Mouse (Mus musculus) lung, embryonic 15.5 days (tissue): ENCODE measurements at regions not wholly inside any gene's neighbourhood (a gene's known extent, or its start where the extent isn't known, plus 50 kb on each side); places are given as distances from the start of the nearest gene placed in this dataset.

ENCODE experiments used
- ATAC-seq: fragments of 200-750 bp; cut with Nextera tagmentation; 2 replicates; pipeline ENCODE4 v1.8.0; 2017; ENCODE audit warnings: moderate number of reproducible peaks, borderline replicate concordance; ENCODE audit not compliant: low FRiP score, low TSS enrichment; ENCODE audit errors: extremely low read depth
- H3K27ac ChIP-seq: fragments of 300-500 bp; sonication (generic); 2 replicates; pipeline ENCODE4 v1.5.1; 2015; ENCODE audit warnings: moderate library complexity, mild to moderate bottlenecking, inconsistent platforms
- H3K27me3 ChIP-seq: fragments of 300-500 bp; sonication (generic); 2 replicates; pipeline ENCODE4 v1.6.1; 2015; ENCODE audit warnings: inconsistent platforms
- H3K36me3 ChIP-seq: fragments of 300-500 bp; sonication (generic); 2 replicates; pipeline ENCODE4 v1.6.1; 2015; ENCODE audit warnings: inconsistent platforms
- H3K4me1 ChIP-seq: fragments of 300-500 bp; sonication (generic); 2 replicates; pipeline ENCODE4 v1.6.1; 2015; ENCODE audit warnings: inconsistent platforms
- H3K4me2 ChIP-seq: fragments of 300-500 bp; sonication (generic); 2 replicates; pipeline ENCODE4 v1.6.1; 2015; ENCODE audit warnings: inconsistent platforms, mild to moderate bottlenecking, moderate library complexity
- H3K4me3 ChIP-seq: fragments of 300-500 bp; sonication (generic); 2 replicates; pipeline ENCODE4 v1.5.1; 2015; ENCODE audit warnings: mild to moderate bottlenecking, inconsistent platforms
- H3K9ac ChIP-seq: fragments of 300-500 bp; sonication (generic); 2 replicates; pipeline ENCODE4 v1.6.1; 2015; ENCODE audit warnings: inconsistent platforms
- H3K9me3 ChIP-seq: fragments of 300-500 bp; sonication (generic); 2 replicates; pipeline ENCODE4 v1.6.1; 2016; ENCODE audit warnings: inconsistent platforms
- WGBS: fragments of 180-500 bp; shearing (Covaris S2); methylation state at CpG from one replicate; pipeline ENCODE4 v1.1.7; 2015; 5-methylcytosine and 5-hydroxymethylcytosine counted together

- Histone ChIP-seq H3K27me3 (no peaks in the 10 kb centered on the region), H3K4me2 (no peak overlapping the region), H3K27ac (no peak overlapping the region), H3K4me1 (peaks cover 11% of the 10 kb centered on the region), H3K9ac (no peak overlapping the region), H3K9me3 (no peaks in the 10 kb centered on the region), H3K36me3 (no peaks in the 10 kb centered on the region), H3K4me3 (no peak overlapping the region)
- ATAC-seq: no peak
- WGBS: 81% methylated on average over 4 of the region's 4 CpGs
Measured at GRCm38 (mm10) chr15:67048621-67049020, 547.9 kb upstream of the Lrrc6 start.

- H3K27ac ChIP-seq: no peak overlapping the region
- peaks cover 11% of the 10 kb centered on the region for H3K4me1 ChIP-seq
- ATAC-seq: no peak
Measured at GRCm38 (mm10) chr15:67048148-67048547, 547.4 kb upstream of the Lrrc6 start.

GRCm38 (mm10) chr15:67045920-67046804, 545.5 kb upstream of the Lrrc6 start:
- H3K9ac ChIP-seq: no peak overlapping the region
- no peaks in the 10 kb centered on the region for H3K36me3 ChIP-seq
- H3K4me3 ChIP-seq: no peak overlapping the region
- no peak overlapping the region for H3K27ac ChIP-seq
- ATAC-seq: no peak
- H3K4me1 ChIP-seq: peaks cover 11% of the 10 kb centered on the region
- 53% methylated on average over 11 of the region's 12 CpGs for WGBS
- H3K27me3 ChIP-seq: no peaks in the 10 kb centered on the region
- no peaks in the 10 kb centered on the region for H3K9me3 ChIP-seq
- no peak overlapping the region for H3K4me2 ChIP-seq

More at GRCm38 (mm10) chr15:67048148-67048547, 547.4 kb upstream of the Lrrc6 start:
- no peak overlapping the region for H3K4me2 ChIP-seq
- no peaks in the 10 kb centered on the region for H3K27me3 ChIP-seq
- H3K36me3 ChIP-seq: no peaks in the 10 kb centered on the region
- no peak overlapping the region for H3K9ac ChIP-seq
- H3K4me3 ChIP-seq: no peak overlapping the region
- 91% methylated on average over 5 of the region's 5 CpGs for WGBS
- H3K9me3 ChIP-seq: no peaks in the 10 kb centered on the region

GRCm38 (mm10) chr15:67045329-67045728, 544.6 kb upstream of the Lrrc6 start:
- H3K4me1 ChIP-seq: peaks cover 15% of the 10 kb centered on the region
- H3K36me3 ChIP-seq: no peaks in the 10 kb centered on the region
- H3K4me2 ChIP-seq: no peak overlapping the region
- H3K4me3 ChIP-seq: no peak overlapping the region
- no peaks in the 10 kb centered on the region for H3K9me3 ChIP-seq
- H3K27me3 ChIP-seq: no peaks in the 10 kb centered on the region
- no peak overlapping the region for H3K9ac ChIP-seq
- WGBS: 20% methylated on average over 3 of the region's 3 CpGs
- ATAC-seq: no peak
- H3K27ac ChIP-seq: no peak overlapping the region

- 75% methylated on average over 4 of the region's 4 CpGs for WGBS
Measured at GRCm38 (mm10) chr15:67044806-67045205, 544.1 kb upstream of the Lrrc6 start.

GRCm38 (mm10) chr15:67042131-67042530, 541.4 kb upstream of the Lrrc6 start:
- no peak overlapping the region for H3K27ac ChIP-seq
- H3K9me3 ChIP-seq: no peaks in the 10 kb centered on the region
- no peak overlapping the region for H3K9ac ChIP-seq
- H3K36me3 ChIP-seq: no peaks in the 10 kb centered on the region
- H3K4me2 ChIP-seq: no peak overlapping the region
- no peaks in the 10 kb centered on the region for H3K27me3 ChIP-seq
- H3K4me1 ChIP-seq: peaks cover 25% of the 10 kb centered on the region
- WGBS: 76% methylated on average over 2 of the region's 2 CpGs
- no peak for ATAC-seq
- H3K4me3 ChIP-seq: no peak overlapping the region

More at GRCm38 (mm10) chr15:67044806-67045205, 544.1 kb upstream of the Lrrc6 start:
- Histone ChIP-seq H3K27me3 (no peaks in the 10 kb centered on the region), H3K4me2 (no peak overlapping the region), H3K9ac (no peak overlapping the region), H3K4me3 (no peak overlapping the region), H3K9me3 (no peaks in the 10 kb centered on the region), H3K27ac (no peak overlapping the region), H3K4me1 (peaks cover 19% of the 10 kb centered on the region), H3K36me3 (no peaks in the 10 kb centered on the region)
- ATAC-seq: no peak

GRCm38 (mm10) chr15:67040229-67040628, 539.5 kb upstream of the Lrrc6 start:
- H3K9me3 ChIP-seq: no peaks in the 10 kb centered on the region
- H3K36me3 ChIP-seq: no peaks in the 10 kb centered on the region
- H3K27ac ChIP-seq: no peak overlapping the region
- peak overlapping the region; percentile 72 for H3K4me2 ChIP-seq
- H3K4me1 ChIP-seq: peaks cover 16% of the 10 kb centered on the region
- WGBS: 27% methylated on average over 12 of the region's 12 CpGs
- H3K4me3 ChIP-seq: peak overlapping the region; percentile 47
- no peak for ATAC-seq
- H3K27me3 ChIP-seq: no peaks in the 10 kb centered on the region
- no peak overlapping the region for H3K9ac ChIP-seq

GRCm38 (mm10) chr15:67039421-67039907, 538.8 kb upstream of the Lrrc6 start:
- Histone ChIP-seq H3K9ac (peak overlapping the region; percentile 43), H3K27me3 (no peaks in the 10 kb centered on the region), H3K4me3 (peak overlapping the region; percentile 47), H3K9me3 (no peaks in the 10 kb centered on the region), H3K4me2 (peak overlapping the region; percentile 72), H3K36me3 (no peaks in the 10 kb centered on the region), H3K4me1 (peaks cover 14% of the 10 kb centered on the region; the same call in 1 of the 2 replicates), H3K27ac (peak overlapping the region; percentile 38)
- peak; percentile 90 for ATAC-seq
- WGBS: 2% methylated on average over 16 of the region's 16 CpGs

- no peaks in the 10 kb centered on the region for H3K27me3 ChIP-seq
- peaks cover 14% of the 10 kb centered on the region; the same call in 1 of the 2 replicates for H3K4me1 ChIP-seq
- no peak for ATAC-seq
- no peaks in the 10 kb centered on the region for H3K36me3 ChIP-seq
- H3K4me3 ChIP-seq: no peak overlapping the region
- H3K4me2 ChIP-seq: no peak overlapping the region
- no peak overlapping the region for H3K9ac ChIP-seq
- no peak overlapping the region for H3K27ac ChIP-seq
- H3K9me3 ChIP-seq: no peaks in the 10 kb centered on the region
- 58% methylated on average over 4 of the region's 4 CpGs for WGBS
Measured at GRCm38 (mm10) chr15:67037647-67038046, 536.9 kb upstream of the Lrrc6 start.

- H3K4me1 ChIP-seq: peaks cover 14% of the 10 kb centered on the region; the same call in 1 of the 2 replicates
- ATAC-seq: no peak
- no peak overlapping the region for H3K4me2 ChIP-seq
- H3K36me3 ChIP-seq: no peaks in the 10 kb centered on the region
- H3K27me3 ChIP-seq: no peaks in the 10 kb centered on the region
- H3K9ac ChIP-seq: no peak overlapping the region
- 59% methylated on average over 2 of the region's 2 CpGs for WGBS
- H3K27ac ChIP-seq: no peak overlapping the region
- H3K4me3 ChIP-seq: no peak overlapping the region
- no peaks in the 10 kb centered on the region for H3K9me3 ChIP-seq
Measured at GRCm38 (mm10) chr15:67036341-67036740, 535.6 kb upstream of the Lrrc6 start.

- no peak overlapping the region for H3K9ac ChIP-seq
- no peak overlapping the region for H3K27ac ChIP-seq
- 75% methylated on average over 2 of the region's 2 CpGs for WGBS
- no peaks in the 10 kb centered on the region for H3K36me3 ChIP-seq
- no peak for ATAC-seq
- H3K4me1 ChIP-seq: no peaks in the 10 kb centered on the region
- H3K27me3 ChIP-seq: no peaks in the 10 kb centered on the region
- H3K4me3 ChIP-seq: no peak overlapping the region
- no peak overlapping the region for H3K4me2 ChIP-seq
- H3K9me3 ChIP-seq: no peaks in the 10 kb centered on the region
Measured at GRCm38 (mm10) chr15:67033936-67034335, 533.2 kb upstream of the Lrrc6 start.

GRCm38 (mm10) chr15:67031866-67032526, 531.3 kb upstream of the Lrrc6 start:
- ATAC-seq: no peak
- 84% methylated on average over 11 of the region's 11 CpGs for WGBS
- H3K9ac ChIP-seq: no peak overlapping the region
- no peaks in the 10 kb centered on the region for H3K27me3 ChIP-seq
- H3K27ac ChIP-seq: no peak overlapping the region
- no peak overlapping the region for H3K4me3 ChIP-seq
- H3K4me1 ChIP-seq: no peaks in the 10 kb centered on the region
- no peaks in the 10 kb centered on the region for H3K36me3 ChIP-seq
- H3K4me2 ChIP-seq: no peak overlapping the region
- H3K9me3 ChIP-seq: no peaks in the 10 kb centered on the region
